Comparison of ENCODE assay signal across 9 mouse cellular contexts in the genomic region with DNA sequence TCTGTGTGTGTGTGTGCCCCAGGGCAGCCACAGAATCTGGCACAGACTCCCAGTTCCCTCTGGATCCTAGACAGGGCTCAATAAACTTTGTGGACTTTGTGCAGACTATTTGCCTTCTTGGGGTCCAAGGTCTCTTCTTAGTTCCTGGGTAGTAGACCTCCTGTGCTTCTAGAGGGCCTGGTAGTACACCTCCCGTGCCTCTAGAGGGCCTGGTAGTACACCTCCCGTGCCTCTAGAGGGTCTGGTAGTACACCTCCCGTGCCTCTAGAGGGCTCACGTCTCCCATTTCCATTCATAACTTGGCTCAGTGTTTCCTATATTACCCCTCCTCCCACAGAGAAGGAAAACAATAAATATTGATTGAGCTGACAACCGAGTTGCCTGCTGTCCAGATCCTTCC. TPM values are rescaled to one million over a fixed set of nuclear protein-coding genes. Genes with fewer than 3 reads are reported as not detected.
A peak's percentile ranks its signal among the peaks of the same experiment; 100 is the strongest.
DNase-seq lines count a peak whose midpoint lies in the region; ATAC-seq and TF ChIP-seq lines count a peak whose summit lies in the region.
"Had no signal": no experiment of that assay in that cellular context is flagged by ENCODE, and none has a peak within 500 bp of the region (broad histone marks: within the 10 kb centered on the region; RNA-seq: fewer than 3 reads in every experiment).

No protein-coding gene starts in this region.

- WGBS in kidney, embryonic 14.5 days, result 28% methylated on average over 5 of the region's 5 CpGs
- WGBS in lung, embryonic 14.5 days, result 19% methylated on average over 5 of the region's 5 CpGs

- no peak overlapping the region for H3K4me3 ChIP-seq in kidney, embryonic 14.5 days (ENCODE audit: low read length)
- no peak overlapping the region for H3K4me3 ChIP-seq in C2C12 (ENCODE audit: insufficient read depth, poor library complexity, severe bottlenecking)
- no peak overlapping the region for H3K4me3 ChIP-seq in lung, embryonic 14.5 days (ENCODE audit: low read depth, low read length)

- peak; percentile 83 for TF ChIP-seq CTCF in C2C12 (IDR thresholded peaks at IDR 0.05; ENCODE audit: control insufficient read depth, insufficient read depth, insufficient read length)
- TF ChIP-seq CTCF in lung, embryonic 14.5 days (IDR thresholded peaks at IDR 0.05; ENCODE audit: low read depth), result peak; percentile 80

- H3K27me3 ChIP-seq in kidney, embryonic 14.5 days (ENCODE audit: control insufficient read depth, insufficient read depth, low read length), result no peaks in the 10 kb centered on the region
- H3K27me3 ChIP-seq in C2C12 (ENCODE audit: control insufficient read depth, insufficient read depth, insufficient read length), result no peaks in the 10 kb centered on the region
- H3K27me3 ChIP-seq in lung, embryonic 14.5 days (ENCODE audit: insufficient read depth, low read length), result no peaks in the 10 kb centered on the region

- H3ac ChIP-seq in C2C12 (ENCODE audit: control insufficient read depth, insufficient read length, low read depth), result peak overlapping the region; percentile 14

- no peak overlapping the region for H3K4me2 ChIP-seq in kidney, embryonic 14.5 days (replicated peaks; ENCODE audit: low read depth, low read length)
- no peak overlapping the region for H3K4me2 ChIP-seq in lung, embryonic 14.5 days

- H3K9me3 ChIP-seq in kidney, embryonic 14.5 days (ENCODE audit: control insufficient read depth, low read length), result no peaks in the 10 kb centered on the region
- no peaks in the 10 kb centered on the region for H3K9me3 ChIP-seq in lung, embryonic 14.5 days (ENCODE audit: low read depth, low read length)

- H3K79me3 ChIP-seq in C2C12 (ENCODE audit: low read depth), result no peaks in the 10 kb centered on the region

- ATAC-seq in kidney, embryonic 14.5 days (ENCODE audit: low FRiP score, low TSS enrichment), result no peak
- ATAC-seq in lung, embryonic 14.5 days (ENCODE audit: insufficient read depth), result no peak

- no peaks in the 10 kb centered on the region for H3K79me2 ChIP-seq in C2C12 (ENCODE audit: control insufficient read depth, insufficient read depth)

- no peak overlapping the region for H3K9ac ChIP-seq in kidney, embryonic 14.5 days (ENCODE audit: low read depth, low read length)
- H3K9ac ChIP-seq in lung, embryonic 14.5 days, result no peak overlapping the region

- H3K27ac ChIP-seq in kidney, embryonic 14.5 days (ENCODE audit: low read depth, low read length), result no peak overlapping the region
- H3K27ac ChIP-seq in lung, embryonic 14.5 days (ENCODE audit: low read depth), result no peak overlapping the region

- peak; percentile 71 for DNase-seq in kidney, adult 18-20 months
- DNase-seq in MN1 (ENCODE audit: low spot score), result peak; percentile 85
- DNase-seq in forelimb bud, embryonic 11.5 days (ENCODE audit: low read depth, low spot score), result peak; percentile 30
- DNase-seq in lung, embryonic 14.5 days, result peak; percentile 72
- peak; percentile 43 to 63 for DNase-seq in thymus, postnatal 10 days (ENCODE audit: low spot score in 2 of 2)
- no peak for DNase-seq in heart, adult 9 months (ENCODE audit: low spot score in 2 of 2)

- H3K36me3 ChIP-seq in kidney, embryonic 14.5 days (ENCODE audit: control insufficient read depth, insufficient read depth, low read length), result no peaks in the 10 kb centered on the region
- no peaks in the 10 kb centered on the region for H3K36me3 ChIP-seq in C2C12 (ENCODE audit: control insufficient read depth, insufficient read depth)
- H3K36me3 ChIP-seq in lung, embryonic 14.5 days (ENCODE audit: insufficient read depth), result no peaks in the 10 kb centered on the region

- no peaks in the 10 kb centered on the region for H3K4me1 ChIP-seq in kidney, embryonic 14.5 days (ENCODE audit: control insufficient read depth, insufficient read depth, low read length)
- H3K4me1 ChIP-seq in lung, embryonic 14.5 days (ENCODE audit: insufficient read depth), result no peaks in the 10 kb centered on the region

TF ChIP-seq in C2C12, 6 proteins besides CTCF, POLR2A, EP300 and RAD21:
- TF ChIP-seq MAX (IDR thresholded peaks at IDR 0.05) (no peak), MYOD1 (IDR thresholded peaks at IDR 0.05; ENCODE audit: control insufficient read depth, insufficient read length, low read depth) (no peak), USF1 (IDR thresholded peaks at IDR 0.05; ENCODE audit: low read depth) (no peak), MYOG (IDR thresholded peaks at IDR 0.05; ENCODE audit: control insufficient read depth, extremely low read depth, insufficient read length) (no peak), CEBPB (IDR thresholded peaks at IDR 0.05; ENCODE audit: low read depth) (no peak), FOSL1 (IDR thresholded peaks at IDR 0.05; ENCODE audit: insufficient read depth, low read length, poor library complexity, severe bottlenecking) (no peak)

RNA-seq across cellular contexts. Expression of gene Cdsn, which starts 4.9 kb away (rescaled TPM):
- polyA plus RNA-seq in kidney, embryonic 14.5 days (2014; fragmentation: Nextera tagmentation; extraction: Ambion mirVana), result not detected in 2 replicates
- polyA plus RNA-seq in C2C12 (2012; fragmentation: generic; extraction: Trizol), result 2.0 TPM
- polyA plus RNA-seq in lung, embryonic 14.5 days (2014; fragmentation: Nextera tagmentation; extraction: Ambion mirVana), result 0.07 TPM in 1 of 2 replicates, not detected in the other

RNA-seq across cellular contexts. Expression of gene 2300002M23Rik, which starts 10.4 kb away (rescaled TPM):
- polyA plus RNA-seq in kidney, embryonic 14.5 days (2014; fragmentation: Nextera tagmentation; extraction: Ambion mirVana), result not detected in 2 replicates
- not detected for polyA plus RNA-seq in C2C12 (2012; fragmentation: generic; extraction: Trizol)
- polyA plus RNA-seq in lung, embryonic 14.5 days (2014; fragmentation: Nextera tagmentation; extraction: Ambion mirVana), result not detected in 2 replicates
- polyA plus RNA-seq: frontal cortex, adult 2 months had no signal

RNA-seq across cellular contexts. Expression of gene Psors1c2, which starts 23.8 kb away (rescaled TPM):
- polyA plus RNA-seq in kidney, embryonic 14.5 days (2014; fragmentation: Nextera tagmentation; extraction: Ambion mirVana), result 0.79 and 0.80 TPM in 2 replicates
- 0.08 TPM for polyA plus RNA-seq in C2C12 (2012; fragmentation: generic; extraction: Trizol)
- 0.82 and 0.84 TPM in 2 replicates for polyA plus RNA-seq in lung, embryonic 14.5 days (2014; fragmentation: Nextera tagmentation; extraction: Ambion mirVana)

RNA-seq across cellular contexts. Expression of gene Cchcr1, which starts 39.9 kb away (rescaled TPM):
- polyA plus RNA-seq in kidney, embryonic 14.5 days (2014; fragmentation: Nextera tagmentation; extraction: Ambion mirVana), result 10.3 and 19.1 TPM in 2 replicates
- 15.9 TPM for polyA plus RNA-seq in C2C12 (2012; fragmentation: generic; extraction: Trizol)
- polyA plus RNA-seq in lung, embryonic 14.5 days (2014; fragmentation: Nextera tagmentation; extraction: Ambion mirVana), result 15.2 and 20.3 TPM in 2 replicates

RNA-seq across cellular contexts. Expression of gene Tcf19, which starts 40.2 kb away (rescaled TPM):
- 67.8 and 68.1 TPM in 2 replicates for polyA plus RNA-seq in kidney, embryonic 14.5 days (2014; fragmentation: Nextera tagmentation; extraction: Ambion mirVana)
- polyA plus RNA-seq in C2C12 (2012; fragmentation: generic; extraction: Trizol), result 46.7 TPM
- polyA plus RNA-seq in lung, embryonic 14.5 days (2014; fragmentation: Nextera tagmentation; extraction: Ambion mirVana), result 83.9 and 89.3 TPM in 2 replicates

Comparison
In these comparisons a context has a peak if more than half of its experiments do, and no peak if none do; other contexts are left out.
1. DNase-seq: peak in kidney, adult 18-20 months (single experiment), MN1 (single experiment), forelimb bud, embryonic 11.5 days (single experiment), lung, embryonic 14.5 days (single experiment) and thymus, postnatal 10 days (2 of 2); none in heart, adult 9 months (0 of 2).